Mouse (Mus musculus) R1 (cell line): ENCODE results near the gene Creb3l4.

ENCODE experiments used
- DNase-seq: peaks from one replicate; pipeline ENCODE4 v3.0.0-alpha.2; 2018; ENCODE audit warnings: low read depth, low spot score

The Creb3l4 gene

GRCm38 (mm10) chr3:90231507-90232333 lies 11.6 kb downstream of the Creb3l4 start, which contains the start of gene Jtb:
Gene Jtb (plus strand): TSS chr3:90231597.
- DNase-seq, result peak; percentile 95

DNA sequence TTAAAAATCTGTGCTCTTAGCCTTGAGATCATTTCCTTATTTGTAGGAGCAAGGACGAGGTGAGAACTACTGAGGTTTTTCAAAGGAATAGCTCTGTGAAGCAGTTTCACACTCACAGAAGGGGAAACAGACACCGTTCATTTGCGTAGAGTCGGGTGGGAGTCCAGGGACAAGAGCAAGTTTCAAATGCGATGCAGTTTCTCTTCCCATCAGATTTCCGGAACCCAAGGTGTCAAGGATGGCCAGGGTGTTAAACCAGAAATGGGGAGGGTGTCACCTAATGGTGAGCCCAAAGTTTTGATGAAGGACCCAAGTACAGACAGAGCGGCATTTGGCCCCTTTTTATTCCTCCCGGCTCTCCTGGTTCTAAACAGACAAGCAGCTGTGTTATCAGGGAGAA lies 12.2 kb downstream of the Creb3l4 start:
- DNase-seq, result no peak

GRCm38 (mm10) chr3:90224331-90224730 lies 19.0 kb downstream of the Creb3l4 start:
- DNase-seq, result peak; percentile 92

DNA sequence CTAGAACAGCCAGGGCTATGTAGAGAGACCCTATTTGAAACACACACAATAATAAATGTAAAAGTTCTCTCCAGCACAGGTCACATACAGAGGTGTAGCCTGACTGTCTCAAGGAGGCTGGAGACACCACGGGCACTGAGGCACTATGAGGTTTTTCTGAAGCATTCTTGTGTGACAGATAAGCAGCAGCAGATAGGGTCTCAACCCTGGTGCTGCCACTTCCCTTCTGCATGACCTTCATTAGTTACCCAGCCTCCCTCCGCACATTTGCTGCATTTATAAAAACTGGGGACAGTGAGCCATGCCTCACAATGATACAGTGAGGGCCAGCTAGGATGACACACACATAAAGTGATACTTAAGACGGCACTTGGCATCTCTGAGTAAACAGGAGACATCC lies 20.4 kb downstream of the Creb3l4 start:
- no peak for DNase-seq

GRCm38 (mm10) chr3:90222455-90222854 lies 20.9 kb downstream of the Creb3l4 start:
- DNase-seq, result no peak

- DNase-seq, result no peak
Measured at GRCm38 (mm10) chr3:90221123-90221522, 22.2 kb downstream of the Creb3l4 start.

DNA sequence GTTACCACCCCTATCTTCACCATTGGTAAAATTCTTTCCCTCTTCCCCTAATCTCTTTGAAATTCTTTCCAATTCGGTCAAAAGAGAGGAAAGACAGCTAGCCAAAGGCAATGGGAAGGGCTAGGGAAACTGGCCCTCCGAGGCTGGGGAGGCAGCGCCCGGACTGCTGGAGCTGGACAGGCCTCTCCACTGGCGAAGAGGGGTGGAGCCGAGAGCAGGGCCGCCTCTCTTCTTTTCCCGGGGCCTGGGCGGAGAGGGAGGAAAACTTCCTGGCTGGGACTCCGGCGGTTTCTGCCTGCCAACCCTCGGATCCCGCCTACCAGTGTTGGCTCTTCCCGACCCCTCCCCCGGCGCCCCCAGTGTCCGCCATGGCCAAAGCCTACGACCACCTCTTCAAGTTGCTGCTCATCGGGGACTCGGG lies 22.8 kb downstream of the Creb3l4 start:
- peak; percentile 71 for DNase-seq

- peak; percentile 77 for DNase-seq
Measured at GRCm38 (mm10) chr3:90220088-90220487, 23.2 kb downstream of the Creb3l4 start.

GRCm38 (mm10) chr3:90215825-90216380 lies 27.4 kb downstream of the Creb3l4 start:
- no peak for DNase-seq

GRCm38 (mm10) chr3:90213956-90214684 lies 29.2 kb downstream of the Creb3l4 start:
- DNase-seq, result peak; percentile 42

DNA sequence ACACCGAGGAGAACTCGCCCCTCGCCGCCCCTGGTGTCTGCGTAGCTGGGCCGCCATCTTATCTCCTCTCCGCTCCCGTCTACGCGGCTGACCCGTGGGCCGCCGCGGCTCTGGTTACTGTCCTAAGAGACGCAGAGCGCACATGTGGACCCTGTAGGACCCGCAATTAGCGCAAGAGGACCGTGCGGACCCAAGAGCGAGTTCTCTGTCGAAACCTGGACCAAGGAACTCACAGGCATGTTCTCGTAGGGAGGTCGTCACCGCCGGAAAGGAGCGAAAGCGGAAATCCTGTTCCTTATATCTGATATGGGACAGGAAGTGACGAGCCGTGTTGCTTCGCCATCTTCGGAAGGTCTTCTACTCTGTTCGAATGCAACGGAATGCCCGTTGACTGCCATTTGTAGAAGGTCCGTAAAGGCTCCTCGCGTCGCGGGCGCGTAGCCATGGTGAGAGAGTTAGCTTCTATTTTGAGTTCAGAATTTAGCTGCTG lies 29.9 kb downstream of the Creb3l4 start, which contains the start of the genes Rps27 and Rab13:
TSS of gene Rps27 (minus strand) at position 275 of the 490 bp plus-strand sequence.
TSS of gene Rab13 (plus strand) at position 319 of the 490 bp plus-strand sequence.
- peak; percentile 97 for DNase-seq

DNA sequence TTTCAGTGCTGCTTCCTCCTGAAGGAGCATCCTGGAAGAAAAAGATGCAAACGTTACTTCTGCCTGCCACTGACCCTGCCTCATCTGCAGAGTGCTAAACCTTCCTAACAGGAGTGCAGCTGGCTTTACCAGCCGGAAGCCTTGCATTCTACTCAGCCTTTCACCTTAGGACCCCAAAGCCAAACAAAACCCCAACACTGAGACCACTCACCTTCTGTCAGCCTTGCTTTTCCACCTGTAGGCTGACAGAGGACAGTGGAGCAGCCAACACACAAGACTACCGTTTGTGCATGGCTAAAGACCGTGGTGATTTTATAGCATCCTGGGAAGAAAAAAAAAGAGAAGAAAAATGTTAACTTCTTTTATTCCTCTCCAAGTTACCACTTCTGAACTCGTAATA lies 30.6 kb downstream of the Creb3l4 start:
- no peak for DNase-seq

- DNase-seq, result peak; percentile 40
Measured at GRCm38 (mm10) chr3:90211475-90212398, 31.6 kb downstream of the Creb3l4 start.

DNA sequence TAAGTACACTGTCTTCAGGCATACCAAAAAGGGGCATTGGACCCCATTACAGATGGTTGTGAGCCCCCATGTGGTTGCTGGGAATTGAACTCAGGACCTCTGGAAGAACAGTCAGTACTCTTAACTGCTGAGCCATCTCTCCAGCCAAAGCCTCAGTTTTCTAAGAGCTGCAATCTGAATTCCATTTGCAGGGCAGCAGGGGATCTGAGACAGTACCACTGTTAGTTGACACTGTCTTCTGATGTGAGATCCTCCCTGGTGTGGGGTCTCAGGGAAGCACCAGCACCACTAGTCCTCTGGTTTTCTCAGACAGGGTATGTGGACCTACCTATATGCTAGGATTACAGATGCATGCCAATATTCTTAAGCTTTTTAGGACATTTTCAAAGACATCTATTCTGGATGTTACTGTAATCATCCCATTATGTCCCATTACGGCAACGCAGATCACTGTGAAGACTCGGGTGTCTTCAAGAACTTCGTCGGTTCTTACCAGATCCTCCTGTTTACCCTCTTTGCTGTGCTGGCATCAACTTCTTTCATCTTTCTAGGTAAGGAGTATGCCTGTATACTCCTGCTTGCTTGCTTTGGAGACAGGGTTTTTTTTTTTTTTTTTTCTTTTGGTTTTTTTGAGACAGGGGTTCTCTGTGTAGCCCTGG lies 33.3 kb downstream of the Creb3l4 start:
- DNase-seq, result peak; percentile 48

- peak; percentile 48 for DNase-seq
Measured at GRCm38 (mm10) chr3:90208662-90209061, 34.6 kb downstream of the Creb3l4 start.

DNA sequence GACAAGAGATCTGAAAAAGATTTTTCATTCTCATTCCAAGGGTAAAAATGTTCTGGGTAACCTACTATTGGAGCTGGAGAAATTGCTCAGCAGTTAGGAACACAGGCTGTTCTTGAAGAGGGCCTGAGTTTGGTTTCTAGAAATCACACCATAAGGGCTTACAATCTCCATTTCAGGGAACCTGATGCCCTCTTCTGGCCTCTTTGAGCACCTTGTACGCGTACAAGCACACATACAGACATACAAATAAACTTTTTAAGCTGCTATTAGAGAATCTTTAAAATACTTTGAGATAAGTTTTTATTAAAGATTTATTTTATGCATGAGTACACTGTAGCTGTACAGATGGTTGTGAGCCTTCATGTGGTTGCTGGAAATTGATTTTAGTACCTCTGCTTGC lies 38.7 kb downstream of the Creb3l4 start:
- DNase-seq, result no peak

DNA sequence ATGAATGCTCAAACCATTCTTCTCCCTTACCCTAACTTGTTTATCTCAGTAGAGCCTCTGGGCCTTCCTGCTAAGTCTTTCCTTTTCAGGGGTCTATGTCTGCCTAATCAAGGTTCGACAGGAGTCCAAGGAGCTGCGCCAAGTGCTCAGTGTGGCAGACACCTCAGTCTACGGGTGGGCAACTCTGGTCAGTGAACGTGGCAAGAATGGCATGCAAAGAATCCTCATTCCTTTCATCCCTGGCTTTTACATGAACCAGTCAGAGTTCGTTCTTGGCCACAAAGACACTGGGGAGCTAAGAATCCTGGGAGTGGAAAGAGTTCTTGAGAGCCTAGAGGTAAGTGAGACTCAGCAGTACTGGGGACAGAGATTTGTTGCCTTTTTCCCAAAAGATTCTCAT lies 39.7 kb downstream of the Creb3l4 start:
- DNase-seq, result no peak

DNA sequence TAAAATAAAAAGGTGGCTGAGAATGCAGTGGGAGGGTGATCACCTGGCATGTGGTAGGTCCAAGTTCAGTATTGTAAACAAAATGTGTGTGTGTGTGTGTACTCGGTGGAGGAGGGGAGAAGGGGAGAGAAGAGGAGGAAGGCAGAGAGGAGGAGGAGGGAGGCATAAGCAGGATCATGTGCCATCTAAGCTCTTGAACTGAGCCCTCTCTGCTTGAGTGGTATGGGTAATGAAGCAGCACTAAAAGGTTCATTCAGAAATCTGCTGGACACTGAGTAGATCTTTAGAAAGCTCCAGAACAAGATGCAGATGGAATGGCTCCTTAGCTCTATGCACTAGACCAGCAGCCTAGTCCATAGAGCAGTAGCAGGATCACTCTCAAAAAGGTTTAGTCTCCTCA lies 40.4 kb downstream of the Creb3l4 start:
- DNase-seq, result no peak

GRCm38 (mm10) chr3:90197548-90197947 lies 45.8 kb downstream of the Creb3l4 start:
- DNase-seq, result no peak

DNA sequence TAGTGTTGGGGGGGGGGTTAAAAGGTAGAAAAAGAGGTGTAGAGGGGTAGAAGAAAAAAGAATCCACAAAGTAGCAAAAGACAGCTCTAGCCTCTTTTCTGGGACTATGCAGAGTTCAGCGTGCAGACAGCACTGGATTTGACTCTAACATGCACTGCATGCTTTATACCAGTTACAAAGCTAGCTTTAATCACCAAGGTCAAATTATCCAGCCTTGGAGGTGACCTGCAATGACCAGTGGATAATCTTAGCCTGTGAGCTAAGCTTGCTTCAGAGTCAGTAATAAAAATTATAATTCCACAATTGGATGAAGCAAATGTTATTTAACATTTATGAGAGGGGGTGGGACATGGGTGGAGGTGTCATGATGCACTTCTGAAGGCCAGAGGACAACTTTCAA lies 47.7 kb downstream of the Creb3l4 start:
- DNase-seq, result no peak
